ENCODE assay signal across 7 mouse cellular contexts in the genomic region with DNA sequence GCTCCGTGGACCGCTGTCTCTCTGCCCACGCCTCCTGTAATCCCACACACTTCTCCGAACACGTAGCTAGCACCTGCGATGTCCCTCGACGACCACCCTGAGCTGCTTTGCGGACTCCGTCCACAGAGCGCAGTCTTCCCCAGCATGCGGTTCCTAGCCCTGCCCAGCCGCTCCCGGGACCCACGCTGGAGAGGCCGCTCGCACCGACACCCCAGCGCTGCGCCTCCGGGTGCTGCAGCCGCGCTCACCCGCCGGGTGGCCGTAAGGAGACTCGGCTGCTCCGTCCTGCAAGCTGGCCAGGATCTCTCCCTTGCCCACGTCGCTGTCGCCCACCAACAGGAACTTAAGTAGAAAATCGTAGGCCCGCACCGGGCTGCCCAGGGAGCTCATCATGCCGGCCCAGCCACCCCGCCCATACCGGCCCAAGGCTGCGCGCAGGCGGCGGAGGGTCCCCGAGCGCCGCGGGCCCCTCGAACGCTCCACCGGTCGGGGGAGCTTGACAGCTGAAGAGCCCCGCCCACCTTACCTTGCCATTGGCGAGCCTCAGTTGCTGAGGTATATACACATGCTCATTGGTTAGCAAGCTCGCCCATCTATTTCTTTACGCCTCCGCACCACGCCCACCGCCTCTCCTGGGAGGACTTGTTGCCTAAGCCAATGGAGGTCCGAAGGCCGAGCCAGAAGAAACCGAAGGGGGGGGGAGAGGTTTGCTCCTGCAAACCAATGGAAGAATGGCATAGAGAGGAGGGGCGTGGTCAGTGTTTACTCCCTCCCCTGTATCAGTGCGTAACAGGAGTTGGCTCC. TPM values are rescaled to one million over a fixed set of nuclear protein-coding genes. Genes with fewer than 3 reads are reported as not detected.
DNase-seq lines count a peak whose midpoint lies in the region; ATAC-seq and TF ChIP-seq lines count a peak whose summit lies in the region.

A gene (minus strand): TSS at position 502 of the 804 bp plus-strand sequence.

- 0 out of 2 replicates have a peak, but pooled peaks have one; percentile 14 for TF ChIP-seq EP300 in heart, adult 2 months (IDR thresholded peaks at IDR 0.05; ENCODE audit: insufficient read depth, low read depth, low read length)

- peak; percentile 5; the same call in 1 of the 2 replicates for TF ChIP-seq CTCF in heart, adult 2 months (IDR thresholded peaks at IDR 0.05)

- 3% methylated on average over 61 of the region's 61 CpGs for WGBS in embryonic facial prominence, embryonic 15.5 days
- WGBS in heart, adult 2 months: 1% methylated on average over 61 of the region's 61 CpGs
- WGBS in limb, embryonic 12.5 days: 1% methylated on average over 61 of the region's 61 CpGs
- under 1% methylated on average over 61 of the region's 61 CpGs for WGBS in midbrain, embryonic 15.5 days

- no peaks in the 10 kb centered on the region for H3K9me3 ChIP-seq in embryonic facial prominence, embryonic 15.5 days (replicated peaks)
- H3K9me3 ChIP-seq in limb, embryonic 12.5 days: no peaks in the 10 kb centered on the region
- no peaks in the 10 kb centered on the region for H3K9me3 ChIP-seq in midbrain, embryonic 15.5 days

- no peak for TF ChIP-seq POLR2A in heart, adult 2 months (IDR thresholded peaks at IDR 0.05; ENCODE audit: insufficient read depth, low read depth, low read length)

- no peaks in the 10 kb centered on the region for H3K36me3 ChIP-seq in embryonic facial prominence, embryonic 15.5 days
- H3K36me3 ChIP-seq in heart, adult 2 months (ENCODE audit: control insufficient read depth, insufficient read depth, low read length): no peaks in the 10 kb centered on the region
- H3K36me3 ChIP-seq in limb, embryonic 12.5 days: no peaks in the 10 kb centered on the region
- H3K36me3 ChIP-seq in midbrain, embryonic 15.5 days (replicated peaks): no peaks in the 10 kb centered on the region

- H3K4me3 ChIP-seq in embryonic facial prominence, embryonic 15.5 days (replicated peaks): peak within 1 kb of the TSS; percentile 76
- peak within 1 kb of the TSS; percentile 64 for H3K4me3 ChIP-seq in heart, adult 2 months
- H3K4me3 ChIP-seq in limb, embryonic 12.5 days (replicated peaks): peak within 1 kb of the TSS; percentile 63
- peak within 1 kb of the TSS; percentile 62 for H3K4me3 ChIP-seq in midbrain, embryonic 15.5 days

- peak; percentile 100 for ATAC-seq in embryonic facial prominence, embryonic 15.5 days (ENCODE audit: insufficient number of reproducible peaks, low FRiP score, low TSS enrichment, low read depth)
- peak; percentile 99 for ATAC-seq in limb, embryonic 12.5 days (ENCODE audit: insufficient number of reproducible peaks, insufficient read depth, low FRiP score, low TSS enrichment, low read depth)
- ATAC-seq in midbrain, embryonic 15.5 days (replicated peaks): peak; percentile 99

- peak within 1 kb of the TSS; percentile 51 for H3K9ac ChIP-seq in embryonic facial prominence, embryonic 15.5 days
- peak within 1 kb of the TSS; percentile 64 for H3K9ac ChIP-seq in heart, adult 2 months (ENCODE audit: low read depth, low read length)
- peak within 1 kb of the TSS; percentile 54; the same call in 1 of the 2 replicates for H3K9ac ChIP-seq in limb, embryonic 12.5 days (replicated peaks)
- H3K9ac ChIP-seq in midbrain, embryonic 15.5 days: peak within 1 kb of the TSS; percentile 51

- peak; percentile 100 for DNase-seq in brain, adult 2 months (ENCODE audit: low read depth, low spot score)
- DNase-seq in heart, adult 2 months: peak; percentile 82 to 89
- peak; percentile 94 to 96 for DNase-seq in kidney, adult 8-10 months
- peak; percentile 34 to 47 for DNase-seq in spleen, postnatal 14 days (ENCODE audit: low spot score in 2 of 2)

- H3K4me1 ChIP-seq in embryonic facial prominence, embryonic 15.5 days: peaks cover 10% of the 10 kb centered on the region
- H3K4me1 ChIP-seq in heart, adult 2 months (ENCODE audit: control insufficient read depth, insufficient read depth, low read length): peaks cover 2% of the 10 kb centered on the region
- peaks cover 12% of the 10 kb centered on the region for H3K4me1 ChIP-seq in limb, embryonic 12.5 days (replicated peaks)
- peaks cover 13% of the 10 kb centered on the region for H3K4me1 ChIP-seq in midbrain, embryonic 15.5 days

- intact Hi-C loops in heart, adult 2 months (cut with DNase I): no loop called here

- no peaks in the 10 kb centered on the region for H3K79me2 ChIP-seq in heart, adult 2 months (replicated peaks; ENCODE audit: control insufficient read depth, insufficient read depth, low read length)

- H3K27ac ChIP-seq in embryonic facial prominence, embryonic 15.5 days (replicated peaks): peak within 1 kb of the TSS; percentile 79
- no peak within 1 kb of the TSS; the same call in 1 of the 2 replicates for H3K27ac ChIP-seq in heart, adult 2 months
- no peak within 1 kb of the TSS for H3K27ac ChIP-seq in limb, embryonic 12.5 days
- peak within 1 kb of the TSS; percentile 46 for H3K27ac ChIP-seq in midbrain, embryonic 15.5 days

- no peaks in the 10 kb centered on the region for H3K27me3 ChIP-seq in embryonic facial prominence, embryonic 15.5 days
- H3K27me3 ChIP-seq in heart, adult 2 months (ENCODE audit: control insufficient read depth, insufficient read depth, low read length): no peaks in the 10 kb centered on the region
- H3K27me3 ChIP-seq in limb, embryonic 12.5 days: peaks cover 17% of the 10 kb centered on the region
- no peaks in the 10 kb centered on the region for H3K27me3 ChIP-seq in midbrain, embryonic 15.5 days (replicated peaks)

- H3K4me2 ChIP-seq in embryonic facial prominence, embryonic 15.5 days (replicated peaks): peak within 1 kb of the TSS; percentile 92
- H3K4me2 ChIP-seq in limb, embryonic 12.5 days: peak within 1 kb of the TSS; percentile 91
- H3K4me2 ChIP-seq in midbrain, embryonic 15.5 days: peak within 1 kb of the TSS; percentile 70

RNA-seq across cellular contexts. Expression of the gene that starts here (rescaled TPM):
- 25.9 and 29.3 TPM in 2 replicates for polyA plus RNA-seq in embryonic facial prominence, embryonic 15.5 days (2015; fragmentation: Nextera tagmentation; extraction: Ambion mirVana)
- 1 to 10 TPM in 1 of 2 experiments, under 1 TPM in 1; 0.91 to 1.5 TPM for total RNA-seq in heart, adult 2 months (2021)
- polyA plus RNA-seq in heart, adult 2 months (2012; rRNA removed): 2.0 and 2.8 TPM in 2 replicates
- polyA plus RNA-seq in limb, embryonic 12.5 days (2016; fragmentation: Nextera tagmentation; extraction: Ambion mirVana): 5.5 and 6.0 TPM in 2 replicates
- polyA plus RNA-seq in midbrain, embryonic 15.5 days (2015; fragmentation: Nextera tagmentation; extraction: Ambion mirVana): 11.4 and 11.9 TPM in 2 replicates

Comparison
In these comparisons a context has a peak if more than half of its experiments do, and no peak if none do; other contexts are left out.
1. DNase-seq: peak in every context shown above with its lines; median percentile 100 in brain, adult 2 months; 95 in kidney, adult 8-10 months; 86 in heart, adult 2 months; 40 in spleen, postnatal 14 days.
2. H3K27ac ChIP-seq: peak in embryonic facial prominence, embryonic 15.5 days (single experiment) and midbrain, embryonic 15.5 days (single experiment); none in heart, adult 2 months (single experiment) and limb, embryonic 12.5 days (single experiment).
3. Peak in every context shown above with its lines, with median percentiles within 50 percentile points of each other: ATAC-seq, H3K4me2 ChIP-seq, H3K4me3 ChIP-seq and H3K9ac ChIP-seq.